Mouse (Mus musculus): ENCODE measurements around the gene Rasgef1a. TPM values are rescaled to one million over a fixed set of nuclear protein-coding genes. Genes with fewer than 3 reads are reported as not detected.

Rasgef1a gene
- polyA plus RNA-seq, 1 experiment: 0.91 TPM

GRCm38 (mm10) chr6:118099311-118099802 is 88.1 kb downstream of the Rasgef1a start:
- Histone ChIP-seq H3K27me3 (ENCODE audit: control insufficient read depth, insufficient read depth, low read length, poor library complexity, severe bottlenecking) (no peaks in the 10 kb centered on the region), H3K4me3 (ENCODE audit: low read depth, low read length) (no peak overlapping the region)

GRCm38 (mm10) chr6:118111810-118112209 is 100.6 kb downstream of the Rasgef1a start:
- Histone ChIP-seq H3K36me3 (ENCODE audit: control insufficient read depth, insufficient read depth, low read length, poor library complexity, severe bottlenecking) (no peaks in the 10 kb centered on the region), H3K4me1 (ENCODE audit: control insufficient read depth, insufficient read depth, low read length) (no peaks in the 10 kb centered on the region), H3K27ac (ENCODE audit: insufficient read depth, low read length) (no peak overlapping the region), H3K27me3 (ENCODE audit: control insufficient read depth, insufficient read depth, low read length, poor library complexity, severe bottlenecking) (no peaks in the 10 kb centered on the region), H3K9ac (ENCODE audit: low read depth, poor library complexity, severe bottlenecking) (no peak overlapping the region), H3K9me3 (replicated peaks; ENCODE audit: control insufficient read depth, insufficient read depth, low read length, poor library complexity, severe bottlenecking) (no peaks in the 10 kb centered on the region), H3K4me3 (ENCODE audit: low read depth, low read length) (no peak overlapping the region)
- TF ChIP-seq EP300 (IDR thresholded peaks at IDR 0.05; ENCODE audit: insufficient read depth, low read depth, low read length) (no peak), POLR2A (IDR thresholded peaks at IDR 0.05; ENCODE audit: insufficient read depth, low read length) (no peak), CTCF (IDR thresholded peaks at IDR 0.05; ENCODE audit: low read depth, low read length) (no peak)

More at GRCm38 (mm10) chr6:118099311-118099802, 88.1 kb downstream of the Rasgef1a start:
- TF ChIP-seq CTCF (IDR thresholded peaks at IDR 0.05; ENCODE audit: low read depth, low read length) (peak; percentile 21), EP300 (IDR thresholded peaks at IDR 0.05; ENCODE audit: insufficient read depth, low read depth, low read length) (no peak)
- Histone ChIP-seq H3K27ac (ENCODE audit: insufficient read depth, low read length) (no peak overlapping the region), H3K9me3 (replicated peaks; ENCODE audit: control insufficient read depth, insufficient read depth, low read length, poor library complexity, severe bottlenecking) (no peaks in the 10 kb centered on the region), H3K36me3 (ENCODE audit: control insufficient read depth, insufficient read depth, low read length, poor library complexity, severe bottlenecking) (no peaks in the 10 kb centered on the region), H3K9ac (ENCODE audit: low read depth, poor library complexity, severe bottlenecking) (no peak overlapping the region), H3K4me1 (ENCODE audit: control insufficient read depth, insufficient read depth, low read length) (no peaks in the 10 kb centered on the region)

- Histone ChIP-seq H3K27ac (ENCODE audit: insufficient read depth, low read length) (no peak overlapping the region), H3K27me3 (ENCODE audit: control insufficient read depth, insufficient read depth, low read length, poor library complexity, severe bottlenecking) (no peaks in the 10 kb centered on the region), H3K4me3 (ENCODE audit: low read depth, low read length) (no peak overlapping the region), H3K36me3 (ENCODE audit: control insufficient read depth, insufficient read depth, low read length, poor library complexity, severe bottlenecking) (no peaks in the 10 kb centered on the region), H3K9ac (ENCODE audit: low read depth, poor library complexity, severe bottlenecking) (no peak overlapping the region), H3K4me1 (ENCODE audit: control insufficient read depth, insufficient read depth, low read length) (no peaks in the 10 kb centered on the region), H3K9me3 (replicated peaks; ENCODE audit: control insufficient read depth, insufficient read depth, low read length, poor library complexity, severe bottlenecking) (no peaks in the 10 kb centered on the region)
- no peak for TF ChIP-seq EP300 (IDR thresholded peaks at IDR 0.05; ENCODE audit: insufficient read depth, low read depth, low read length)
- no peak for TF ChIP-seq POLR2A (IDR thresholded peaks at IDR 0.05; ENCODE audit: insufficient read depth, low read length)
- no peak for TF ChIP-seq CTCF (IDR thresholded peaks at IDR 0.05; ENCODE audit: low read depth, low read length)
Measured at GRCm38 (mm10) chr6:118122767-118123166, 111.5 kb downstream of the Rasgef1a start.

DNA sequence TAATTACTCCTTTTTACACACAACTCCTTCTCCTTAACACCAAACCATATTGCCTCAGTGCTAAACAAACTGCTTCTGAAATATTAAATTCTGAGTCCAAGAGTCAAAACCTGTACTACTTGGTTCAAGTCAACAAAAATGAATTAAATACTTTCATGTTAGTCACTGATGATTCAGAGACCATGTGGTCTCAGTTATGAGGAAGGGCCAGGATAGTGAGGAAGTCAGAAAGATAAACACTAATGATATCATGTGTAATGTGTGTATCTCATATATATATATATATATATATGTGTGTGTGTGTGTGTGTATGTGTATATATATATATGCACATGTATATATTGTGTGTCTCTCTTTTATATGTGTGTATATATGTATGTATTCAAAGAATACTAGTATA is 115.3 kb downstream of the Rasgef1a start:
- H3K9ac ChIP-seq (ENCODE audit: low read depth, poor library complexity, severe bottlenecking): no peak overlapping the region
- no peaks in the 10 kb centered on the region for H3K36me3 ChIP-seq (ENCODE audit: control insufficient read depth, insufficient read depth, low read length, poor library complexity, severe bottlenecking)
- H3K4me3 ChIP-seq (ENCODE audit: low read depth, low read length): no peak overlapping the region
- no peaks in the 10 kb centered on the region for H3K27me3 ChIP-seq (ENCODE audit: control insufficient read depth, insufficient read depth, low read length, poor library complexity, severe bottlenecking)
- H3K9me3 ChIP-seq (replicated peaks; ENCODE audit: control insufficient read depth, insufficient read depth, low read length, poor library complexity, severe bottlenecking): no peaks in the 10 kb centered on the region
- TF ChIP-seq EP300 (IDR thresholded peaks at IDR 0.05; ENCODE audit: insufficient read depth, low read depth, low read length) (no peak), POLR2A (IDR thresholded peaks at IDR 0.05; ENCODE audit: insufficient read depth, low read length) (no peak), CTCF (IDR thresholded peaks at IDR 0.05; ENCODE audit: low read depth, low read length) (no peak)
- no peaks in the 10 kb centered on the region for H3K4me1 ChIP-seq (ENCODE audit: control insufficient read depth, insufficient read depth, low read length)
- no peak overlapping the region for H3K27ac ChIP-seq (ENCODE audit: insufficient read depth, low read length)

GRCm38 (mm10) chr6:118127198-118127597 is 116.0 kb downstream of the Rasgef1a start:
- H3K9ac ChIP-seq (ENCODE audit: low read depth, poor library complexity, severe bottlenecking): no peak overlapping the region
- H3K36me3 ChIP-seq (ENCODE audit: control insufficient read depth, insufficient read depth, low read length, poor library complexity, severe bottlenecking): no peaks in the 10 kb centered on the region
- no peak overlapping the region for H3K4me3 ChIP-seq (ENCODE audit: low read depth, low read length)
- H3K4me1 ChIP-seq (ENCODE audit: control insufficient read depth, insufficient read depth, low read length): no peaks in the 10 kb centered on the region
- no peak for TF ChIP-seq CTCF (IDR thresholded peaks at IDR 0.05; ENCODE audit: low read depth, low read length)
- TF ChIP-seq POLR2A (IDR thresholded peaks at IDR 0.05; ENCODE audit: insufficient read depth, low read length): no peak
- no peak for TF ChIP-seq EP300 (IDR thresholded peaks at IDR 0.05; ENCODE audit: insufficient read depth, low read depth, low read length)
- no peak overlapping the region for H3K27ac ChIP-seq (ENCODE audit: insufficient read depth, low read length)
- no peaks in the 10 kb centered on the region for H3K27me3 ChIP-seq (ENCODE audit: control insufficient read depth, insufficient read depth, low read length, poor library complexity, severe bottlenecking)
- no peaks in the 10 kb centered on the region for H3K9me3 ChIP-seq (replicated peaks; ENCODE audit: control insufficient read depth, insufficient read depth, low read length, poor library complexity, severe bottlenecking)

GRCm38 (mm10) chr6:118127827-118128487 is 116.7 kb downstream of the Rasgef1a start:
- H3K9me3 ChIP-seq (replicated peaks; ENCODE audit: control insufficient read depth, insufficient read depth, low read length, poor library complexity, severe bottlenecking): no peaks in the 10 kb centered on the region
- no peaks in the 10 kb centered on the region for H3K4me1 ChIP-seq (ENCODE audit: control insufficient read depth, insufficient read depth, low read length)
- H3K4me3 ChIP-seq (ENCODE audit: low read depth, low read length): no peak overlapping the region
- H3K27ac ChIP-seq (ENCODE audit: insufficient read depth, low read length): no peak overlapping the region
- no peak overlapping the region for H3K9ac ChIP-seq (ENCODE audit: low read depth, poor library complexity, severe bottlenecking)
- no peak for TF ChIP-seq EP300 (IDR thresholded peaks at IDR 0.05; ENCODE audit: insufficient read depth, low read depth, low read length)
- TF ChIP-seq POLR2A (IDR thresholded peaks at IDR 0.05; ENCODE audit: insufficient read depth, low read length): no peak
- TF ChIP-seq CTCF (IDR thresholded peaks at IDR 0.05; ENCODE audit: low read depth, low read length): no peak
- H3K27me3 ChIP-seq (ENCODE audit: control insufficient read depth, insufficient read depth, low read length, poor library complexity, severe bottlenecking): no peaks in the 10 kb centered on the region
- H3K36me3 ChIP-seq (ENCODE audit: control insufficient read depth, insufficient read depth, low read length, poor library complexity, severe bottlenecking): no peaks in the 10 kb centered on the region

Data from ES-Bruce4 (cell line).